Mouse (Mus musculus) kidney, postnatal 14 days (tissue): Measurements from ENCODE around the gene Olfr1371.

Source experiments
- DNase-seq: peaks from one replicate; pipeline ENCODE4 v3.0.0; 2022; ENCODE audit warnings: mixed read lengths

Gene Olfr1371

DNA sequence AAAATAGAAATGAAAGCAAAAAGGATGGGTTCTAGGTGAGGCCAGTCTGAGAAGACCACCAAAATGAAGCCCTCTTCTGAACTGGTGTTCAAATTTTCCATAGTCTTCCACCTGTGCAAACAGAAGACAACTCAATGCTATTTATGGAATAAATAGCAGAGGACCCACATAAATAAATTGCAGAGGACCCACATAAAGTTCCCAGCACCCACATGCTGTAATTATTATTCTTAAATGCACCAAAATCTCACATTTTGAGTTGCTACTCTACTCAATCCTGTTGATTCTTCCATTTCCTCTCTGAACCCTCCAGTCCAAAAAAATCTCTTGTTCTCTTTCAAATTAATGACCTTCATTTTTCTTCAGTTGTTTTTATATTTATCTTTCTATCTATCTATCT is at the start of gene Olfr1371:
Olfr1371 (minus strand) TSS at position 101 of the 400 bp plus-strand sequence.
- no peak for DNase-seq

DNA sequence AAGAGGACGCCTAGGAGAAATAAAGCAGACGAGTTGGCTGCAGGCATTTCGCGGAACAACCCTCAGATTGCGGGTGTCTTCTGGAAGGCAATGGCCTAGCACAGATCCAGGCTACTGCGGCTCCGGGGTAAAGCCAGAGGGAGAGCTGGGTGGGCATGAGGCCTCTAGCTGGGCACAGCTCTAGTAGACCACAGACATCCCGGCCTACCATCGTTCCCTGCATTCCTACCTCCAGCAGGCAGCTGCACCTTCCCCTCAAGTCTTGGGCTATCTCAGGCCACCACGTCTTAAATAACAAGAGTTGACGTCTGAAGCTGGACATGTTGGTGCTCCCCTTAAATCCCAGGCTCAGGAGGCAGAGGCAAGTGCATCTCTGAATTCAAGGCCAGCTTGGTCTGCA is 48.6 kb upstream of the Olfr1371 start:
- no peak for DNase-seq

DNA sequence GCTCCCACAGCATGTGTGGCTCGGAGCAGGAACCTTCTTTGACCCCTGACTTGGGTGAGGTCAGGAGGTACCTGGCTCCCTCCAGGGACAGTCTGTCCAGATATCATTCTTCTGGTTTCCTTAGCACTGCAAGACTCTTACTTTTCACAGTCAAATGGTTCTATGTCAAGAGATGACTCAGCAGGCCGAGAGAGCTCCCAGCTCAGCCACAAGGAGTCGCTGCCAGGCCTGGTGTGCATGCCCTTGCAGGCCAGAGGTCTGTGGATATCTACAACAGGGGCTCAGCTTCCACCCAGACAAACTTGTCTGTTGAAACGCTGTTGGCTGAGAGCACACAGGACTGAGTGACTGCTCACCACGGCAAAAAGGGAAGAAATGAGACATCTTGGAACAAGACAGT is 48.1 kb upstream of the Olfr1371 start:
- DNase-seq, result peak; percentile 60

DNA sequence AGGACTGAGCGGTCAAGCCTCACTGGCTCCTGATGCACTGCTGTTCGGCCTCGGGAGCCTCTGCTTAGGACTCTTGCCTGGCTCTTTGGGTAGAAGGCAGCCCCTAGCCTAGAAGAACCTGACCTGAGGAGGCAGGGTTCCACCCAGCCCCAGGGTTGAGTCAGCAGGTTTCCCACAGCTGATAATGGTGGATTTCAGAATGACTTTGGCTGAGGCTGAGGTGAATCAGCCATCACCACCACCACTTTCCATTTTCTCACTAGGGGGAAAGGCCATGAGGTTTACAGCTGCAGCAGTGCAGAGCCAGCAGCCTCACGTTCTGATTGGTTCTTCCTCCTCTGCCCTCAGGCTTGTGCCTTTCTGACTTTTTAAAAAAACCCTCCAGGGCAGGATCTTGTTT is 47.1 kb upstream of the Olfr1371 start:
- DNase-seq, result no peak

DNA sequence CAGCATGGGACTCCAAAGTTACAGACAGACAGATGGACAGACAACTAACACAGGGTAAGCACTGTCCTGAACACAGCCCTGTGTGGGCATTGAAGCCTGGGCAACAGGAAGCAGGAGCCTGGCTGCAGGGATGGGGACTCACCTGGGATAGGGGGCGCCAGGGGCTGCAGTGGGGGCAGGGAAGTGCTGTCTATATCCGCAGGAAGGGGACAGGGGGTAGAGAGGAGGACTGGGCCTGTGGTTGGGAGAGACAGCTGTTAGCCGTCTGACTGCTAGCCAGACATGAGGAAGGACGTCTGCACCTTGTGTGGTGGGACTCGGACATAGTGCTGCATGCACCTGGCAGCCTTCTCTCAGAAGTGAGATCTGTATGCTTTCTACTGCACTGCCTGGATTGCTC is 44.9 kb upstream of the Olfr1371 start:
- DNase-seq, result no peak

DNA sequence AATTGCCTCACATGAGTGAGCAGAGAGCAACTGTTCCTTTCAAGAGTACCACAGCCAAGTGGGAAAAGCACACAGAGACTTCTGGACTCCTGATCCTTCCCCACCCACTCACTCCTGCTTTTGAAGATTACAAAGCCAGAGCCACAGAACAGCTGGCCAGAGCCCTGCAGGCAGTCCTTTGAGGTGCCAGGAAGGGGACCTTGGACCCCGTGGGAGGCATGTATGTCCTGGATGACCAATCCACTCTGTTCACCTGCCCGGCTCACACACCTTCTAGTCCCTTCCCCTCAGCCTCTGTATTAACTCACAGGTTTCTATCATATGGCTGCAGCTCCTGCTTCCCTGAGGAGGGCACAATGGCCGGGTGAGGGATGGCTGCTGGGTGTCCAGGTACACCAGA is 43.6 kb upstream of the Olfr1371 start:
- DNase-seq, result no peak

DNA sequence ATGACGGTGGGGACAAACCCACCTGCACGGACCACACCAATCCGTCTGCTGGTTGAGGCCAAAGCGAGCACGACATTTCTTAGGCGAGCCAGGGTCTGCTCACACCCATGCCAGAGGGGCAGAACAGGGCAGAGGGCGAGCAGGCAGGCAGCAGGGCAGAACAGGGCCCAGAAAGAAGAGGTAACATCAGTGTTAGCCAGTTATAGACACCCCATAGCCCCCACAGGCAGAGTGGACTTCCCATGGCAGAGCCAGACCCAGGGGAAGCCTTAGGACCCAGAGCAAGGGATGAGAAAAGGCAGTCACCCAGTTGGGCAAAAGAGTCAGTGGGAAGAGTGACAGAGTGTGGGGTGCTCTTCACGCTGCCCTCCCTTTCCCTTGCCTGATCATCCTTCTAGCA is 41.3 kb upstream of the Olfr1371 start:
- DNase-seq, result no peak

DNA sequence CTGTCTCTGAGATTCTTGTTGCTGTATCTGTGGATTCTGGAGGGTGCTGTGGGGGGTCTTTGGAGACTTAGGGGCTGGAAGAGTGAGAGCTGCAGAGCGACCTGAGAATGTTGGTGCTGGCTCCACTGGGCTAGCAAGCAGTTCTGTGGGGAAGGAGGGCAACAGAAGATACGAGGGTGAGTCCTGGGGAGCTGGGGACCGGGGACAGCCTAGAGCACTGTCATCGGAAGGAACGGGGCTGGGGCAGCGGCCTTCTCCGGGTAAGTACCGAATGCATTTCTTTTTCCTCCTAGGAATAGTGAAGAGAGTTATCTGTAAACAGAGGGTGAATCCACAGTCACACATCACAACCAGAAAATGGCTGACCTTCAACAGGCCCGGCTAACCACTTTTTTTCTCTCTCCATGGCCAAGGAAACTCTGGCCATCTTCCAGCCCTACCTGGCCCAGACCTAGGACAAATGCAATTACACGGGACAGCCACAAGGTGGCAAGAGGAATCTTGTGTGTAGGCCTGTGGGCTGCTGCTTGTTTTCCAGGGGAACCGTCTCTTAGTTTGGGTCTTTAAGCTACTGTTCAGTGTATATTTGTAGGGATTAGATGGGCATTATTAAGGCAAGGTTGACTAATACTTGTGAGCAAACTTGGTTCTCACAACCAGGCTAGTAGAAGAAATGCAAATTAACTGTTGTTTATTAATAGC is 40.0 kb upstream of the Olfr1371 start:
- peak; percentile 87 for DNase-seq

DNA sequence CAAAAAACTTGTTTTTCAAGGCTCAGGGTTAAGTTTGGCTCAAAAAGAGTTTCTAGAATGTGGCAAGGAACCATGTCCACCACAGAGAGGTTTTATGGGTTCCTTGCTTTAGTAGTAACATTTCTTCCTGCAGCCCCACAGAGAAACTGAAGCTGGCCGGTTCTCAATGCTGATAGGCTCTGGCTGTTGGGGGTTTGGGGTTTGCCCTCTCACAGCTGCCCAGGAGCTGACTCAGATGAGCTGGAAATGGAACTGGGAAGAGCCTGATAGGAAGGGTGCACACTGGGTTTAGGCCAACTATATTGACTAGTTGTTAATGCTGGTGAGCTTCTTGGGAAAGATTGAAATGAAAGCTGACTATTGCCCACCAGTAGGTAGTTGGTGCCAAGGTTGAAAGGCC is 38.9 kb upstream of the Olfr1371 start:
- DNase-seq, result no peak

DNA sequence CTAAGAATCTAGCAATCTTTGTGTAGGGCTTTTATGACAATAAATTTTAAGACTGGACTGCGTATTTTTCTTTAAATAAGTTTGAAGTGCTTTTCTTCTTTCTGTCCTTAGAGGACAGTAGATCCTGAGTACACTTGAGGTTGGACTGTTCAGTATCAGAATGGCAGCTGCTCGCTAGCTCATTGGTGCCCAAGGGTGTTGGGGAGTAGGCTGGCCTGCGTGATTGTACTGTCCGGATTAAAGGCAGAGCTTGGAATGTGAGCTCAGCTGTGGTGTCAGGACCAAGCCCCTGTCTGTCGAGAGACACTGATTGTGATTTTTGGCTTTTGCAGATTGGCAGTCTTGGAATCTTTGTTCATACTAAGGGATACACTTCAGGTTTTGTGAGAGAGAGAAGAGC is 38.0 kb upstream of the Olfr1371 start:
- DNase-seq, result no peak

DNA sequence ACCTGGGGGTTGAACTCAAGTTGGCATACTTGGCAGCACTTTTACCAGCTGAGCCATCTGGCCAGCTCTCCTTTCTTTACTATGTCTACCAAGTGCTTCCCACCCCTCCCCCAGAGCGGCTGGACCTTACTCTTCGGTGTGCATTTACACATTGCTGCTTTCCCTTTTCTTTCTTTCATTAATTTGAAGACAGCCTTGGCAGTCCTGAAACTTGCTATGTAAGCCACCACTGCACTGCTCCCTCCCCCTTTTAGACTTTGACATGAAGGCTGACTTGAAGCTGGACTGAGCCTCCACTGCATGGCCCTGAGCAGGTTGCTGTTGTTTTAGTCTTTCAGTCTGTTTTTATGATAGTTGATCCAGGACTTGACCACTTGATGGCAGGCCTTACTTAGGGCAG is 35.7 kb upstream of the Olfr1371 start:
- DNase-seq, result peak; percentile 76

DNA sequence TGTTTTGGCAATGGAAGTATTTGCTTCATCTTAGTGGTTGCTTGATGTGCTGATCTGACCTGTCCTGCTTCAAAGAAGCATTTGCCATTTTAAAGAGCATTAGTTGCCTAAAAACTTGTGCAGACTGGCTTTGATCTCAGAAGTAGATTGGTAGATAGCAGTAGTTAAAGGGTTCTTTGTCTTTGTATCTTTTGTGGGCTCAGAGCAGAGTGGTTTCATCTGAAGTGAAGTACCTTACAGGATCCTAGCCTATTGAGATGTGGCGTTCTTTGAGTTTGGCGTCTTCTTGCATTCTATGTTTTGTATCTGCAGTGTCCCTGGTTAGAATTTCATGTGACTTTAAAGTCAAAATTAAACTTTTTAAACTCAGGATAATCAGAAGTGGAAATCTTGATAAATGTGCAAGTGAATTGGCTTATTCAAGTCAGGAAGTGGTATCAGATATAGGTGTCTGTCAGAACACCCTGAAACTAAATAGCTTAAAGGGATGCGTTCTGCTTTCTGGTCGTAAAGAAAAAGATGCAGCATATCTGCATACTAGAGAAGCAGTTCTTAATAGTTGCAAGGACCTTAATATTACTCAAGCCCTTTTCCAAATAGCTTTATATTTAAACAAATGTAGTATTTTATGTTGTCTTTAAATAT is 27.2 kb upstream of the Olfr1371 start:
- no peak for DNase-seq

DNA sequence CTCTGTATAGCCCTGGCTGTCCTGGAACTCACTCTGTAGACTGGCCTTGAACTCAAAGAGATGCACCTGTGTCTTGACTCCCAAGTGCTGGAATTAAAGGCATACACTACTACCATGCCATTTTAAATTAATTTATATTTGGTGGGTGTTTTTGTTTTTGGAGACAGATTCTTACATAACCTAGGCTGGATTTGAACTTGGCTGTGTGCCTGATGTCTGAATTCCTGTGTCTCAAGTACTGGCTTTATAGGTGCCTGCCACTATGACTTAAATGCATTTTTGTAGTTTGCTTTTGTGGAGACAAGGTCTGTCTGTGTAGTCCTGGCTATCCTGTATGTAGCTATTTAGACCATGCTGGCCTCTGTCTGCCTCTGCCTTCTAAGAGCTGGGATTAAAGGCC is 20.7 kb upstream of the Olfr1371 start:
- DNase-seq, result no peak

DNA sequence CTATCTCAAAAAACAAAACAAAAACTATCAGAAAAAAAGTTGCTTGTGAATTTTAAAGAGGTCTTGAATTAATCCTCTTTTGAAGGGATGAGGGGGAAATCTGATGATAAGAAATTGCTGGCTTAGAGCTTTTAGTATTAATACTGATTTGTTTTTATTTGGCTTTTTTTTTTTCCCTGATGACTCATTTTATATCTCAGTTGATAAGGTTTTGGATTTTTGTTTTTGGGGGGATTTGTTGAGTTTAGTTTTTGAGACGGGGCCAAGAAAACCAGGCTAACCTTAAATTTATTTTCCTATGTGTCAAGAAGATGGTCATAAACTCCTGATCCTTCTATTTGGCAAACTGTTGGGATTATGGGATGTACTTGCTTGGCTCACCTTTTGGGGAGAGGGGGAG is 20.1 kb upstream of the Olfr1371 start:
- DNase-seq, result no peak

DNA sequence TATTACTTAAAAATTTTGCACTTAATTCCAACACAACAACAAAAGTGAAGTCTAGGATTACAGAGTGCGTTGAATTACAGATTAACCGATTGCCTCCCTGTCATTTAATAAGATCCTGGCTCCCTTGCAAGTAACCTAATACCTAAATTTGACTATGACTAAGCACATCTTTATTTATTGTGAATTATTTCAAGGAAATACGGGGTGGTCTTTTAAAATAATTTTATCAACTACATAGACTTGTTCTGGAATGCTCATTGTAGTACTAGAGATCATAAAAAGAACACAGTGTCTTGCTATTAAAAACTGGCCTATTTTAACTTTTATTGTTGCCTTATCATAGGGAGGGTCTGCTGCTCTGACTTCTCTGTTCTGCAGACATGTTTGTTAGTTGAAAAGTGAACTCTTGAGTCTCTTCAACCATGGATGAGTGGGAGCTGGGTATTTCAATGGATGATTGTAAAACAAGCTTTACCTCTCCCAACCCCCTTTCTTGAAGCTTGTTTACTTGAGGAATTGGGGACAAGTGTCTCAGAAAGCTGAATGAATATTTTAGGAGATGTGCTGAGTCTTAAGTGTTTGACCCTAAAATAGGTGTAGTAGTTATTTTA is 19.4 kb upstream of the Olfr1371 start:
- no peak for DNase-seq

DNA sequence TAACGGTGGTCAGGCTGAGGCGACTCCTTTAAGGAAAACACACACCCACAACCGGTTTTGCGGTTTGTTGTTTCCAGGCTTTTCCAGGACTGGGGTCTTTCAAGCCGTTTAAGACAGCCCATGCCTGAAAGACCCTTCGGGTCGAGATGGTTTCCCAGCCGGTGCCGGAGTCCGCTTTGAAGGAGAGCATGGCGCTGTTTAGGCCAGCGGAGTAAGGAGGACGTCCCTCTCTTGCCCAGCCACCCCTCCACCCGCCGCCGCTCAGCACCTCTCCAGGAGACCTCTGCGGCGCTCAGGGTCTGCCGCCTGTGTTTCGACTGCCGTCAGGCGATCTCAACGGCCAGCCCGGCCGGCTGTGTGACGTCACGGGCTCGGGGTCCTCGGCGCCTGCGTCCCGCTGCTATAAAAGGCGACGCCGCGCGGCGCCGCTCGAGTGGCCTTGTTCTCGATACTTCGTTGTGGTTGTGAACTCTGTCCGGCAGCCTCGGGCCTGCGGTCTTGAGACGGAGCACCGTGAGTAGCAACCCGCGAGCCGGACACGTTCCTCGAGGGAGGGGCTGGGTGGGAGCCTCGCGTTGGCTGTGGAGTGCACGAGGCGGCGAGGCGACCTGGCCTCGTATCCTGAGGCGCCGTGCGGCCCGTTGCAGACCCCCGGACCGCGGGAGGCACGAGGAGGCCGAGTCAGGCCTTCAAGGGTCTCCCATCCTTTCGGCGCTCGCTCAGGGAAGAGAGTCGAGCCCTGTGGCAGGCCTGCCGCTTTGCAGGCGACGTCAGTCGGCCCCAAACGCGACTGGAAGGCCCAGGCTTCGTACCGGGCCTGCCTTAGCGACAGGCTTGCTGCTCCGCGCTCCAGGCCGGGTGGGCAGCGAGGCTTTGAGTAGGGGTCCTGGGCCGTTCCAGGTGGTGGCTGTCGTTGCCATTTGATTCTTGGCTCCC is 18.1 kb upstream of the Olfr1371 start, which contains the start of gene Skp1a:
Skp1a (plus strand) TSS at position 390 of the 936 bp plus-strand sequence.
- peak; percentile 95 for DNase-seq

DNA sequence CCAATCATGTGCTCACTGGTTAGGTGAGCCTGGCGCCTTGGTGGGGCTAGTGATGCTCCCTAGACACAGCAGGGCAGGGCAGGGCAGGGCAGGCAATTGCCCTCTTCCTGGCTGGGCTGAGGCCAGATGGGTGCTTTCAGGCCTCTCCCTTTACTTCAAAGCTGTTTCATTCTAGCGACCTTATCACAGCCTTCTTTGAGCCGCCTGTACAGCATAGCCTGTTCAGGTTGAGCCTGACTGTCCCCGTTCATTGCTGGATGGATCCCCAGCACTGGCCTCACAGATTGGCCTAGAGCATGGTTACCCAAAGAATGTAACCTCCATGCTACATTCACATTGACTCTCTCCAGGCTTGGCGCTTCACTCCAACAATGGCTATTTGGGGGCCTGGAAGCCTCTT is 16.9 kb upstream of the Olfr1371 start:
- DNase-seq, result no peak

DNA sequence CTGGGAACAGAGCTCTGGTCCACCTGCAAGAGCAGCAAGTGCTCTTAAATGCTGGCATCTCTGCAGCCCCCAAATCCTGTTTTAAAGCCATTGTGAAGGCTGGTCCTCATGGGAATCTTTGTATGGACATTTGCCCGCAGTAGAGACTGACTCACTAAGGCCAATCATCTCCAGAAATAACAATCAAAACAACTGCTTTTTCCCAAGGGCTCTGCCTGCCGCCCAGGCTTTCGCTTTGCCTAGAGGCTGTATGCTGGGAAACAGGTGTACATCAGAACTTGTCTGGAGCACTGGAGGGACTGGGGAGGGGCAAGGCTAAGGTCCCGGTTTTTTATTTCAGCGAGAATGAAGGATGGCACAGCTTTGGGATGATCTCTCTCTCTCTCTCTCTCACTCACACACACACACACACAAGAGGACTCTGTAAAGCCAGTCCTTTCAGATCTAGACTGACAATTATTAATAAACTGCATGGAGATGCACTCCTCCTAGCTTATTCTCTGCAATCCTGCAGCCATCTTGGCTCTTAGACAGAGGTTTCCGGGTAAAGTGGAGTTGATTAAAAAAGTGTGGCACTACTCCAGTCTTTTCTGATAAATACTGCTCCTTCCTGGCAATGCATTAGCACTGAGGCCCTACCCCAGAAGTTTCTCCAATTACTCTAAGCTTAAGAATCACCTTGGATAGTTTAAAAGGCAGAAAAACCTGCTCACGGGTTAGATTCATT is 15.1 kb upstream of the Olfr1371 start:
- DNase-seq, result no peak

DNA sequence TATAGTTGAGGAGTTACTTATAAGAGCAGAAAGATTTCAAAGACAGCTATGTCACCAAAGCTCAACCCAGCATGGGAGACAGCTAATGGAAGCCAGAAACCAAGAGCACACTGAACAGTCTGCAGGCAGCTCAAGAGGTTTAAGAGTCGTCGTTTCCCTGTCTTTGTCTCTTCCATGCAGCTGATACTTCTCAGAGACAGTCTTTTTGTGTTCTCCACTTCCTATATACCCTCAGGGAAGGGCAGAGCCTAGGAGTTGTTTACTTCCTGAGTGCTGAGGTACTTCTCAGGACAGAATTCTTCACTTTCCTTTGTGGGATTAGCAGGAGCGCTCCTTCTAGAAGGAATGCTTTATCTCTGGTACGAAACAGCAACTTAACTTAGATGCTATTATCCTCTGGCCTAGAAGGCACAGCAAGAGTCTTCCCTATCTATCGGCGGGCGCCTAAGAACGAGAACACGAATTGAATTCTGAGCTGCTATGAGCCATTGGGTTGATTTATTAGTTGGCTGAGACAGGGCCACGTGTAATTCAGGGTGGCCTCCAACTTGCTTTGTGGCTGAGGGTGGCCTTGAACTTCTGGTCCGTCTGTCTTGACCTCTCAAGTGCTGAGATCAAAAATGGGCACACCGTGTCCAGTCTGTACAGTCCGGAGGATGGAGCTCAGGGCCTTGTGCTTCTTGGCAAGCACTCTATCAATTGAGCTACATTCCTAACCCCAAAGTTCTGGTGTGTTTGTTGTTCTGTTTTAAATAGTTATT is 13.9 kb upstream of the Olfr1371 start:
- no peak for DNase-seq

DNA sequence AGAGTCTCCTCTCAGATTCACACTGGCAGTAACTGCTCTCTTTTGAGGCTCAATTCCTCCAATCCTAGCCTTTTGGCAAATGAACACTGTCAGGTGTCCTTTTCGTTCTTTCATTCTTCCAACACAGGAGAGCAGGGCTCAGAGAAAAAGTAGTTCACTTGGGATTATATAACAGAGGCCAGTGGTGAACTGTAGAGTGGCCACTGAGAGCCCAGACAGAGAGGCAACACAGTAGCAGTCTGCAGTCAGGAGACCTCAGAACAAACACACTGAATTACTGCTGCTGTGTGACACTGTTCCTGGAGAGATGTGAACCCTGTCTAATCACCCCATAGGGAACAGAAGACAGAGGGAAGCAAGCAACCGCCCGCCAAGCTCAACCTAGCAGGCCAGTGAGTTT is 13.3 kb upstream of the Olfr1371 start:
- no peak for DNase-seq

DNA sequence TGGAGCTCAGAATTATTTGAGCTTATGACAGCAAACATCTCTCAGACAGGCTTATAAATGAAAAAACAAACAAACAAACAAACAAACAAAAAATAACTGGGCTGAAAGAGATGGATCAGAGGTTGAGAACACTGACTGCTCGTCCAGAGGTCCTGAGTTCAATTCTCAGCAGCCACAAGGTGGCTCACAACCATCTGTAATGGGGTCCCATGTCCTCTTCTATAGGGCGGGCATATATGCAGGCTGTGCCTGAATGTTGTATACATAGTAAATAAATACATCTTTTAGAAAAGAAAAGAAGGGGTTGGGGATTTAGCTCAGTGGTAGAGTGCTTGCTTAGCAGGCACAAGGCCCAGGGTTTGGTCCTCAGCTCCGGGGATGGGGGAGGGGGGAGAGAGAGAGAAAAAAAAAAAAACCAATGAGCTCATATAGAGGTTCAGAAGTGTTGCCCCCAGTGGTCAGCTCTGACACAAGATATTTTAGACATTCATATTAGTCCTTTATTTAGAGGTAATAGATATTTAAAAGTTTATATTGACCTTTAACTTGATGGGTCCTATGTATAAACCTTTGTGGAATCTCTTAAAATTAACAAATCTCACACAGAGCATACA is 12.3 kb upstream of the Olfr1371 start:
- no peak for DNase-seq
